Mouse (Mus musculus): Measurements from ENCODE around the gene Rbpj.

DNA sequence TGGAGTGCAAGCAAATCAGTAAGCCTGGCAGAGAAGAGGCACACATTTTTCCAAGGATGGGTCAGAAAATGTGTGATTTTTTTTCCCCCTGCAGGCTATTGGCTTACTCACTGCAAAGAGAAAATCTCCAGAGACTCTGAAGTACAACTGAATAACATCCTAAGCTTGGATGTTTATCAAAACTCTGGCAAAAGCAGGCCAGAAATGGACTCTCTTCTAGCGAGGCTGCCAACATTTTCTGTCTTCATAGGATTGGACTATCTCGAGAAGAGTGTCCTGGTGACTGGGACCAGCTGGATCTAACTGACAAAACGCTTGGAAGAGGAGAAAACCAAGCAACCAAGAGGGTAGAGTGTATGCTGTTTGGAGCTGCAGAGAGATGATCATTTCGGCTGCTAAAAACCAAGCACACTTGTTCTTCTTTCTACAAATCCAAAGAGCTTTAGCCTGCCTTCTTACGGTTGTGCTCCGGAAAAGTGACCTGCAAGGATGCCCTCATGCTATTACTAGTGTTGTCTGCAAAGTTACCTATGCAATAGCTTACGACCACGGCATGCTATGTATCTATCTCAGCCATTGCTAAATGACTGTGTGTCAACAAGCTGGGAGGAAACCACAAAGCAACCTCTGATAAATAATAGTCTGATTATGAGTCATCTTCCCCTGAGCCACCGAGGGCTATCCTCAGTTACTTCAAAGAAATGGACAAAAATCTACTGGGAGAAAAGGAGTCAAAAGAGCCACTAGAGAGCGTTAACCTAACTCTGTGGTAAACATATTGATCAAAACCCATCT, 36.1 kb upstream of the Rbpj start:
- TF ChIP-seq CTCF (IDR thresholded peaks at IDR 0.05; ENCODE audit: low read depth): no peak
- no peak for TF ChIP-seq EP300 (IDR thresholded peaks at IDR 0.05; ENCODE audit: low read depth)
